ENCODE assay signal across 25 mouse cellular contexts in genomic region chr6:17545480-17545879, GRCm38 (mm10).
DNase-seq lines count a peak whose midpoint lies in the region; ATAC-seq lines count a peak whose summit lies in the region.
"Had no signal": no experiment of that assay in that cellular context is flagged by ENCODE, and none has a peak within 500 bp of the region (broad histone marks: within the 10 kb centered on the region; RNA-seq: fewer than 3 reads in every experiment).

No protein-coding gene starts in this region.

- H3K4me1 ChIP-seq in heart, embryonic 10.5 days = peaks cover 15% of the 10 kb centered on the region
- H3K4me1 ChIP-seq in hindbrain, embryonic 14.5 days (replicated peaks; ENCODE audit: control insufficient read depth, insufficient read depth, low read length) = 0 out of 2 replicates have a peak, but pooled peaks cover 4% of the 10 kb centered on the region
- H3K4me1 ChIP-seq: embryonic facial prominence, embryonic 12.5 days had no signal

- no peak overlapping the region for H3K4me2 ChIP-seq in hindbrain, embryonic 14.5 days (replicated peaks)
- H3K4me2 ChIP-seq: embryonic facial prominence, embryonic 12.5 days; liver, embryonic 11.5 days; midbrain, embryonic 15.5 days had no signal

- H3K9me3 ChIP-seq in heart, embryonic 10.5 days = no peaks in the 10 kb centered on the region
- H3K9me3 ChIP-seq in hindbrain, embryonic 14.5 days (ENCODE audit: control insufficient read depth, low read length) = no peaks in the 10 kb centered on the region
- H3K9me3 ChIP-seq: embryonic facial prominence, embryonic 12.5 days; hindbrain, embryonic 10.5 days; midbrain, embryonic 15.5 days had no signal

- no peaks in the 10 kb centered on the region for H3K27me3 ChIP-seq in heart, embryonic 10.5 days (ENCODE audit: insufficient read depth, poor library complexity, severe bottlenecking)
- H3K27me3 ChIP-seq in hindbrain, embryonic 14.5 days (ENCODE audit: control insufficient read depth, insufficient read depth, low read length) = no peaks in the 10 kb centered on the region
- H3K27me3 ChIP-seq: CH12.LX; embryonic facial prominence, embryonic 12.5 days; midbrain, embryonic 15.5 days had no signal

- H3K9ac ChIP-seq in hindbrain, embryonic 14.5 days = no peak overlapping the region
- H3K9ac ChIP-seq: embryonic facial prominence, embryonic 12.5 days; midbrain, embryonic 15.5 days had no signal

- ATAC-seq in hindbrain, embryonic 14.5 days (ENCODE audit: low FRiP score) = no peak
- ATAC-seq: forebrain, embryonic 14.5 days; midbrain, embryonic 15.5 days had no signal

- DNase-seq in heart, embryonic 10.5 days (ENCODE audit: low spot score) = no peak
- no peak for DNase-seq in heart, adult 9 months (ENCODE audit: low spot score in 2 of 2)
- peak; percentile 26 for DNase-seq in kidney, adult 18-20 months
- DNase-seq in kidney, adult 11 months = no peak
- peak; percentile 37 for DNase-seq in embryo, embryonic 10 days (ENCODE audit: low spot score)
- DNase-seq in forelimb bud, embryonic 11.5 days (ENCODE audit: low read depth, low spot score) = peak; percentile 23
- DNase-seq in layer of hippocampus, postnatal 14 days (ENCODE audit: low spot score in 2 of 2) = no peak
- DNase-seq in hindbrain, embryonic 14.5 days (ENCODE audit: low spot score) = no peak
- DNase-seq: adrenal gland, postnatal 36 days; cerebellum, adult 11-12 months; cerebellum, postnatal 14 days; gastrocnemius, postnatal 36 days; left cerebral cortex, postnatal 4 days; lung, adult 18-20 months; lung, postnatal 14 days; spleen, adult 18-20 months; thymus, postnatal 25 days had no signal

- peak overlapping the region; percentile 85 for H3K27ac ChIP-seq in heart, embryonic 10.5 days
- H3K27ac ChIP-seq in hindbrain, embryonic 14.5 days = no peak overlapping the region
- H3K27ac ChIP-seq: embryonic facial prominence, embryonic 12.5 days; hindbrain, embryonic 10.5 days; midbrain, embryonic 15.5 days had no signal

- H3K36me3 ChIP-seq in heart, embryonic 10.5 days = no peaks in the 10 kb centered on the region
- H3K36me3 ChIP-seq in hindbrain, embryonic 14.5 days (replicated peaks; ENCODE audit: control insufficient read depth, insufficient read depth) = no peaks in the 10 kb centered on the region
- H3K36me3 ChIP-seq: embryonic facial prominence, embryonic 12.5 days; hindbrain, embryonic 10.5 days; midbrain, embryonic 15.5 days had no signal

- WGBS in heart, embryonic 10.5 days = 76% methylated on average over 9 of the region's 9 CpGs
- WGBS in hindbrain, embryonic 14.5 days = 68% methylated on average over 9 of the region's 9 CpGs

- H3K4me3 ChIP-seq in heart, embryonic 10.5 days = no peak overlapping the region
- no peak overlapping the region for H3K4me3 ChIP-seq in hindbrain, embryonic 14.5 days (replicated peaks; ENCODE audit: low read length)
- H3K4me3 ChIP-seq: embryonic facial prominence, embryonic 12.5 days; erythroblast, embryonic 14.5 days; hindbrain, embryonic 10.5 days; midbrain, embryonic 15.5 days; myocyte had no signal

Comparison
In these comparisons a context has a peak if more than half of its experiments do, and no peak if none do; other contexts are left out.
1. DNase-seq: peak in kidney, adult 18-20 months (single experiment), embryo, embryonic 10 days (single experiment) and forelimb bud, embryonic 11.5 days (single experiment); none in heart, embryonic 10.5 days (single experiment), heart, adult 9 months (0 of 2), kidney, adult 11 months (single experiment), layer of hippocampus, postnatal 14 days (0 of 2) and hindbrain, embryonic 14.5 days (single experiment).